Mouse (Mus musculus) spleen, adult 2 months (tissue): ENCODE data around the gene Krt34. TPM values are rescaled to one million over a fixed set of nuclear protein-coding genes. Genes with fewer than 3 reads are reported as not detected.

Experiments used
- DNase-seq, 2 experiments: peaks; one replicate each; pipeline versions ENCODE4 v3.0.0 to v3.0.0-alpha.2; 2012 to 2021; ENCODE audit warnings: low spot score in 2 of 2, low read depth in 1 of 2
- H3K27ac ChIP-seq: fragments of 200-500 bp; 2 replicates; pipeline ENCODE4 v1.5.1; 2012; ENCODE audit warnings: low read length, inconsistent platforms; ENCODE audit not compliant: insufficient read depth
- H3K27me3 ChIP-seq: fragments of 200-500 bp; 2 replicates; pipeline ENCODE4 v1.6.1; 2012; ENCODE audit warnings: mild to moderate bottlenecking, moderate library complexity, low read length, inconsistent platforms; ENCODE audit not compliant: control insufficient read depth, insufficient read depth
- H3K36me3 ChIP-seq: fragments of 200-500 bp; 2 replicates; pipeline ENCODE4 v1.6.1; 2012; ENCODE audit warnings: mild to moderate bottlenecking, low read length, inconsistent platforms; ENCODE audit not compliant: control insufficient read depth, insufficient read depth
- H3K4me1 ChIP-seq: fragments of 200-500 bp; 2 replicates; pipeline ENCODE4 v1.6.1; 2011; ENCODE audit warnings: inconsistent platforms; ENCODE audit not compliant: control insufficient read depth, insufficient read depth, insufficient read length
- H3K4me3 ChIP-seq: fragments of 200-500 bp; 2 replicates; pipeline ENCODE4 v1.5.1; 2011; ENCODE audit warnings: mild to moderate bottlenecking, inconsistent platforms; ENCODE audit not compliant: insufficient read depth, insufficient read length; ENCODE audit errors: extremely low read depth
- CTCF ChIP-seq: fragments of 200-500 bp; IDR thresholded peaks from 2 replicates; pipeline ENCODE4 v1.5.1; 2011; ENCODE audit warnings: mild to moderate bottlenecking, inconsistent platforms; ENCODE audit not compliant: insufficient read depth, insufficient read length, insufficient replicate concordance; ENCODE audit errors: extremely low read depth
- POLR2A ChIP-seq: fragments of 200-500 bp; IDR thresholded peaks from 2 replicates; pipeline ENCODE4 v1.6.1; 2011; ENCODE audit warnings: low read depth, low read length, inconsistent platforms
- WGBS: fragments of 180-500 bp; shearing (Covaris S2); methylation state at CpG from one replicate; pipeline ENCODE4 v1.1.7; 2018; 5-methylcytosine and 5-hydroxymethylcytosine counted together
- polyA plus RNA-seq: library from polyadenylated mRNA; depleted of rRNA; stranded (reverse); fragments of >200 nt; gene quantifications from 2 replicates; pipeline ENCODE4 v1.2.3, GENCODE M21; 2012

The Krt34 gene
- polyA plus RNA-seq, 1 experiment, result not detected

DNA sequence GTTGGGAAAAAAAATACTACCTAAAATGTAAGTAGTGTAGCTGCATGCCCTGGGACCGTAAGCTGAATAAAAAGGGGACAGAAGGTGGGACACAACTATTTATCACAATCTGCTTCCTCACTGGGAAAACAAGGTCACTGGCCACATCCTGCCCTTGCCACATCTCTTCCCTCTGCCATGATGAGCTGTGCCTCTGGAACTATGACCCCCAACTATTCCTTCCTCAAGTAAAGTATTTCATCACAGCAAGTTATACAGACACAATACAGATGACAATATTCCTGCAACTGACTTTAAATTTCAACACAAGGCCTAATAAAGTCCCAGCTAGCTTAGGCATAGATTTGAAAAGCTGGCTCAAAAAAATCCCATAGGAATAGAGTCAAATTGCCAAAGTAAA is 21.9 kb downstream of the Krt34 start:
- 73% methylated on average over 1 of the region's 1 CpGs for WGBS
- TF ChIP-seq CTCF (no peak), POLR2A (no peak)

DNA sequence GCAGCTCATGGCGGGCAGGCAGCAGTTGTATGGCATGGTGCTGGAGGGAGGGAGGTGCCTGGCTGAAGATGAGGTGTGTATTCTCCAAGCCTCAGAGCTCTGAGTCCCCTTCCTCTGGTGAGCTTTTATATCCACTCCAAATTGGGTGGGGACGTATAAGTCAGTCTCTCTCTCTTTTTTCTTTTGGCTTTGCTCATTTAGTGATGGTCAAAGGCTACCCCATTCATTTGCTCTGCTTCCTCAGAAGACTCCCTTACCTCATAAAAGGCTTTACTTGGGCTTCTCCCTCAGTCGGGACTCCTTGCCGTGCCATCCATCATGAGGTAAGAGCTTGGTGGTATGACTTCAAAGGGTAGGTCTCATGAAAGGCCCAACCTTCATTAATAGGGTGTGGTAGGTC is 25.2 kb downstream of the Krt34 start, which contains the start of gene Krt33a:
TSS of gene Krt33a (minus strand) at position 101 of the 400 bp plus-strand sequence.
- Histone ChIP-seq H3K27ac (no peak within 1 kb of the TSS), H3K27me3 (no peaks in the 10 kb centered on the region), H3K36me3 (no peaks in the 10 kb centered on the region), H3K4me3 (no peak within 1 kb of the TSS), H3K4me1 (no peaks in the 10 kb centered on the region)
- TF ChIP-seq POLR2A (no peak), CTCF (no peak)
- no peak for DNase-seq
- 76% methylated on average over 4 of the region's 4 CpGs for WGBS

More for the DNA sequence above, 21.9 kb downstream of the Krt34 start:
- Histone ChIP-seq H3K4me1 (no peaks in the 10 kb centered on the region), H3K27me3 (no peaks in the 10 kb centered on the region), H3K4me3 (no peak overlapping the region), H3K36me3 (no peaks in the 10 kb centered on the region), H3K27ac (no peak overlapping the region)
- no peak for DNase-seq

DNA sequence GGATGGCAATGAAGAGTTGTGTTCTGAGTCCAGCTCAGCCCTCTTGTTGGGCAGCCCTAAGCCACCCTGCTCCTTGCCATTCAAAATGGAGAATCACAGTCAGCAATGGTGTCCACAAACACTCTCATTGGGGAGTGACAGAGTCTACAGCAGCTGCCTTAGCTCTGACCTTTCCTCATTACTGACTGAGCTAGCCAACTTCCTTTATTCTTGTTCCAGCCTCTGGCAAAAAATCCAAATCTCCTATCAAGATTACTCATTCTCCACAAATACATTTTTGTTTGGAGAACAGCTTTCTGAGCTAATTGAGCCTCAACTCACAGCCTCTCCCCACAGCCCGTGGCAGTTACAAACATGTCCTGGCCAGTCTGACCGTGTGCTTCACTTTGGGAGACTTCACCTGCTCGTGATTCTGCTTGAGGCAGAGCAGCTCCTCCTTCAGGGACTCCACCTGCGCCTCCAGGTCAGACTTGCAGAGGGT is 27.6 kb downstream of the Krt34 start:
- H3K27me3 ChIP-seq, result no peaks in the 10 kb centered on the region
- TF ChIP-seq CTCF, result no peak
- TF ChIP-seq POLR2A, result no peak
- H3K27ac ChIP-seq, result no peak overlapping the region
- no peak for DNase-seq
- H3K4me3 ChIP-seq, result no peak overlapping the region
- 69% methylated on average over 4 of the region's 4 CpGs for WGBS
- H3K36me3 ChIP-seq, result no peaks in the 10 kb centered on the region
- H3K4me1 ChIP-seq, result no peaks in the 10 kb centered on the region

DNA sequence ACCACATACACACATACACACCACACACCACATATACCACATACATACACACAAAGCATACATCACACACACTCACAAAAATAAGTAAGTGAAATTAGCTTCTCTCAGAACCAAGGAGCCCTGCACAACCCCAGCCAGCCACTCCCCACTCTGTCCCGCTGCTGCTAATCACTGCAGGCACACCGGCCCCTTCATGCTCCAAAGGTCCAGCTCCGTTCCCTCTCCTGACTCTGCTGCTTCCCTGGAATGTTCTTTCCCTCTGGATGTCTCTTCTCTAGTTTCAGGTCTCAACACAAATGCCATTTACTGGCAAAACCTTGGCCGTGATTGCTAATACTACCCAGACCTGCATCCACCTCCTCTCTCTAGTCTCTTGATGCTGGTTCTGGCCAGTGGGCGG is 30.7 kb downstream of the Krt34 start:
- Histone ChIP-seq H3K27ac (no peak overlapping the region), H3K4me3 (no peak overlapping the region), H3K27me3 (no peaks in the 10 kb centered on the region), H3K4me1 (no peaks in the 10 kb centered on the region), H3K36me3 (no peaks in the 10 kb centered on the region)
- TF ChIP-seq CTCF, result no peak
- no peak for TF ChIP-seq POLR2A
- no peak for DNase-seq
- WGBS, result 85% methylated on average over 5 of the region's 5 CpGs

DNA sequence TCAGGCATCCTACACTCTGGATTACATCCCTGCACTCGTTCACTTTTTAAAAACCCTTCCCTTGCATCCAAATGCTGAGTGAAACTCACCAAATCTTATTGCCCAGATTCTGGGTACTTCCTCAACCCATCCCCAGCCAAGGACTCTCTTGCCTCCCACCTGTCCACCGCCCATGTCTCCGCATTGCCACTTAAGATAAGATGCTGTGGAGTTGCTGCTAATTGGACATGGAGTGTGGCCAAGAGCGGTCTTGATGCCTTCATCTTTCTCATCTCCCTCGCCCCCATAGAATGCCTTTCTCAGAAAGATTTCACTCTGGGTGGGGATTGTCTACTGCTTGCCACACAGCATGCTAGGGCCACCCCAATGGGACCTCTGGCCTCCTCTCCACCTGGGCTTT is 33.0 kb downstream of the Krt34 start:
- WGBS, result 86% methylated on average over 5 of the region's 5 CpGs
- no peak for TF ChIP-seq POLR2A
- TF ChIP-seq CTCF, result no peak
- H3K27me3 ChIP-seq, result no peaks in the 10 kb centered on the region
- no peaks in the 10 kb centered on the region for H3K4me1 ChIP-seq
- no peak overlapping the region for H3K4me3 ChIP-seq
- no peaks in the 10 kb centered on the region for H3K36me3 ChIP-seq
- DNase-seq, result no peak
- H3K27ac ChIP-seq, result no peak overlapping the region

DNA sequence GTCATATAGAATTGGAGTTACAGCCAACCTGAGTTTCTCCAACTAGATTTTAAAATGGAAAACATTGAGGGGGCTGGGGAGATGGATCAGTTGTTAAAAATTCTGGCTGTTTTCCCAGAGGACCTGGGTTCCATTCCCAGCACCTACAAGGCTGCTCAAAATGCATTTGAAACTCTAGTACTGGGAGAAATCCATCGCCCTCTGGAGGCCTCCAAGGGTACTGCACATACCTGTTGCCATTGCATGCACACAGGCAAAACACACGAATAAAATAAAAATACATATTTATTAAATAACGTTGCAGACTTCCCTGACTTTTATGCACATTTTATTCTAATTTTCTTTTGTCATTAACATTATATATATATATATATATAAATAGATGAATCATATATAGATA is 34.7 kb downstream of the Krt34 start:
- Histone ChIP-seq H3K36me3 (no peaks in the 10 kb centered on the region), H3K27me3 (no peaks in the 10 kb centered on the region), H3K27ac (no peak overlapping the region), H3K4me1 (no peaks in the 10 kb centered on the region), H3K4me3 (no peak overlapping the region)
- TF ChIP-seq CTCF, result no peak
- no peak for TF ChIP-seq POLR2A
- WGBS, result 51% methylated on average over 3 of the region's 3 CpGs
- DNase-seq, result no peak

DNA sequence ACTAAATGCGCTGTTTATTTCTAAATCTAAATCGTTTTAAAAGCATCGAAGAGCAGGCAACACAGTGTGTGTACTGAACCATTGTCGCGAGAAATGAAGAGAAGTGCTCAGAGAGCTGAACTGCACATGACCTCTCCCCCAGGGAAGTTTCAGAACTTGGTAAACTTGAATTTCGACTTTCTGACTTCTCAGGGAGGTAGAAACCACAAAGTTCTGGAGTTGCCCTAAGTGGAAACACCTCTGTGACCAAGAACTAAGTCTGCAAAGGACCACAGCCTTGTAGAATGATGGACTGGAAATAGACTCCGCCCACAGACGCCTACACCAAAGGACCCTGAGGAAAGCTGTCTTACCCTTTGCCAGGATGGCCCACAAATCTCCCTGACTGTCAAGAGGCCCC is 35.4 kb downstream of the Krt34 start:
- DNase-seq, result no peak
- H3K36me3 ChIP-seq, result no peaks in the 10 kb centered on the region
- H3K27ac ChIP-seq, result no peak overlapping the region
- H3K4me3 ChIP-seq, result no peak overlapping the region
- WGBS, result 82% methylated on average over 8 of the region's 8 CpGs
- no peak for TF ChIP-seq CTCF
- TF ChIP-seq POLR2A, result no peak
- no peaks in the 10 kb centered on the region for H3K4me1 ChIP-seq
- H3K27me3 ChIP-seq, result no peaks in the 10 kb centered on the region
